Mouse (Mus musculus): Measurements from ENCODE around the gene Tiam1.

Tiam1 gene

GRCm38 (mm10) chr16:89789792-89790434, 353.7 kb downstream of the Tiam1 start:
- no peak for DNase-seq (ENCODE audit: low spot score)

DNA sequence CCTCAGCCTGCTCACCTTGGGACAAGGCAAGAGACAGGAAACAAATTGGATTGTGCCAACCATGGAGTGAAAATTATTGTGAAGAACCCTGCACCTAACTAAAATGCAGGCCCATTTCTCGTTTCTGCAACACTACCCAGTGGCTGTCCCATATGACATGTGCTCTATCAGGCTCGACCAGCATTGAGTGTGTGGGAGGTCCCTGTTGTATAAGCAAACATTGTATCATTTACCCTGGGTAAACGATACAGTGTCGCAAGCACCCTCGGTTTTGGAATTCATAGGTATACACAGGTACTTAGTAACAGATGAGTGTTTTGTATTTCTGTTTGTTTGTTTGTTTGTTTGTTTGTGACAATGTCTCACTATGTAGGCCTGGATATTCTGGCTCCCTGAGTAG, 357.8 kb downstream of the Tiam1 start:
- no peak for DNase-seq (ENCODE audit: low spot score)

DNA sequence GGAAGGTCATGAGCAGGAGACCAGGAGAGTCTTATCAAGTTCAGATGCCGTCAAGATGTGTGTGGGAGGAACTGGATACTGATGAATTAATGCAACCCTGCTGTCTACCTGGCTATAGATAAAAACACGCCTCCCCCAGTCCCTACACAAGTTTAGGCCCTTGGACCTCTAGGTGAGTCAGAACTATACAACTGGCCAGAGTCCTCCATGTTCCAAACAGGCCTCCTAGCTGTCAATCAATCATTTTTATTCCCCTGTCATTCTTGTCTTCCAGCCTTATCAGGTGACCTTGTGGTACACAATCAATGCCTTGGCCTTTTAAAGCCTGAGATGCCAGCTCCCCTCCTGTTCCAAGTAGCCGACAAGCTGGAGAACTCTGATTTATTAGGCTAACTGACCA, 363.9 kb downstream of the Tiam1 start:
- DNase-seq (ENCODE audit: low spot score): no peak

DNA sequence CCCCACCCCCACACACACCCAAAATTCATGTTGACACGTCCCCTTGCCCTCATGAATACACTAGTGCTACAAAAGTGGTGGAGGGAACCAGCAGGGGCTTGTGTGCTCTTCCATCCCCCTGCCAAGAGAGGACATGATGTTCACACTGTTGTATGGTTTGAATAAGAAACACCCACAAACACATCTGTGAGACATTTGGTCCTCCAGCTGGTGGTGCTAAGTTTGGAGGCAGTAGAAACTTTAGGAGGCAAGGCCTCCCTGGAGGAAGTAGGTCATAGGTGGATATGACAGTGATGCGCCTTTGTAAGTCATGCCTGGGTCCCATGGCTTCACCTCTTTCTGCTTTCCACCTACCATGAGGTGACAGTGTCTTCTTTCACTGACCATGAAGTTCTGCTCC, 366.1 kb downstream of the Tiam1 start:
- no peak for DNase-seq (ENCODE audit: low spot score)

DNA sequence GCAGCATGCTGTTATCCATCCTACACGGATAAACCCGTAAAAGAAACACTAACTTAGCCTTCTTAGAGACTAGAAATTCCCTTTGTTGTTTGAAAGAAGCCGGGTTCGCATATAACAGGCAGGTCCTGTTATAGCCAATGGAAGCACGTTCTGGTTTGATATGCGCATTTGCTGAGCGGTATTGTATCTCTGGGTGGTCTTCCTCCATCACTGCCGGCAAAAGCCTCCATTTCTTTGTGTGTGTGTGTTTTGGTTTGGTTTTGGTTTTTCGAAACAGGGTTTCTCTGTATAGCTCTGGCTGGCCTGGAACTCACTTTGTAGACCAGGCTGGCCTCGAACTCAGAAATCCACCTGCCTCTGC, 369.0 kb downstream of the Tiam1 start:
- no peak for DNase-seq (ENCODE audit: low spot score)

DNA sequence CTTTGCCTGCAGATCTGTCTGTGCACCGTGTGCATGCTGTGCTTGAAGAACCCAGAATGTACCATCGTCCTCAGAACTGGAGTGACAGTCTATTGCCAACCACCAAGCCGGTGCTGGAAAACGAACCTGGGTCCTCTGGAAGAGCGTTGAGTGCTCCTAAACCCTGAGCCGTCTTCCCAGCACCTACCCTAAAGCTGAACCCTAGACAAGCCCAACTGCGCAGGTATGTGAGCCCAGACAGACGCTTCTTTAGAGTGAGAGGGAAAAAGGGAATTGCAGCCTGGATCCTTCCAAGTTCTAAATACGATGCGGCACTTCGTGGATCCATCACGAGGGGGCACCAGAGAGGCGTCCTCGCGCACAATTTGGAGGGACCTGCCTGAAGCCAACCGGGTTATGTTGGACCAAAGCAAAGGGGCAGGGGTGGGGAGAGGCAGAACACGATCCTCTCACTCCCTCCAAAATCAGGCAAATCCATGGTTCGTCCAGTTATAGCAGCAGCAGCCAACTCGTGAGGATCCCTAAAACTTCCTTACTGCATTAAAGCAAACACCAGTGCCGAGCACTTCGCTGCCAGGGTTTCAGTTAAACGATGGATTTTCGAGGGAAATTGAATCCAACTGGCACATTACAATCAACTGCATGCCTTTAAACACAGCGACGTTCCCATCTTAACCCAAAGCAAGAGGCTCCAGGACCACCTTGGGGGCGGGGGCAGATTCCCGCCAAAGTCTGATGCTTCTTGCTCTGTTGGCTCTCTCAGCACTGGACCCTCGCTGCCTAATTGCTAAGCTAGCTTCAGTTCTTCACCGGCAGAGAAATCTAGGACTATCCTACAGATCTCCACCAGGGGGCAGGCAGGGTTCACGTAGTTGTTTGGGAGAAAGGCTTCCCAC, 369.7 kb downstream of the Tiam1 start:
- peak; percentile 84 for DNase-seq (ENCODE audit: low spot score)

- DNase-seq (ENCODE audit: low spot score): no peak
These were observed 377.6 kb downstream of the Tiam1 start for GRCm38 (mm10) chr16:89765919-89766318.

GRCm38 (mm10) chr16:89765470-89765869, 378.1 kb downstream of the Tiam1 start:
- DNase-seq (ENCODE audit: low spot score): peak; percentile 13

GRCm38 (mm10) chr16:89763812-89764211, 379.8 kb downstream of the Tiam1 start:
- no peak for DNase-seq (ENCODE audit: low spot score)

GRCm38 (mm10) chr16:89762523-89762922, 381.0 kb downstream of the Tiam1 start:
- no peak for DNase-seq (ENCODE audit: low spot score)

GRCm38 (mm10) chr16:89762096-89762495, 381.5 kb downstream of the Tiam1 start:
- DNase-seq (ENCODE audit: low spot score): peak; percentile 44

- no peak for DNase-seq (ENCODE audit: low spot score)
These were observed 386.2 kb downstream of the Tiam1 start for GRCm38 (mm10) chr16:89757384-89757783.

DNA sequence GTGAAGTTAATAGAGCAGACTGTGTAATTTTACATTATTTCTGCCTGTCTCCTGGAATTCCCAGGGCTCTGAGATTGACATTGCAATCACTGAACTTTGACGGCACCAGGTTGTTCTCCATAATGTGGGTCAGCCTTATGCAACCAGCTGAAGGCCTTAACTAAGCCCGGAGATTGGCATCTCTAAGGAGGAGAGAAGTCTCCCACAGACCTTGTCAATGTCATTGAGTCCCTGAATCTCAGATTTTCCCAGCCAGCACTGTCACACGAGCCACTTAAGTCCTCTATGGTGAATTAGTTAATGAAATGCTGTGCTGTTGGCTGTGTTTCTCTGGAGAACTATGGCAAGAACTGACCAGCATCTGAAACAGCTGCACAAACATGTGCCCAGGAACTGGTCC, 388.9 kb downstream of the Tiam1 start:
- DNase-seq (ENCODE audit: low spot score): no peak

DNA sequence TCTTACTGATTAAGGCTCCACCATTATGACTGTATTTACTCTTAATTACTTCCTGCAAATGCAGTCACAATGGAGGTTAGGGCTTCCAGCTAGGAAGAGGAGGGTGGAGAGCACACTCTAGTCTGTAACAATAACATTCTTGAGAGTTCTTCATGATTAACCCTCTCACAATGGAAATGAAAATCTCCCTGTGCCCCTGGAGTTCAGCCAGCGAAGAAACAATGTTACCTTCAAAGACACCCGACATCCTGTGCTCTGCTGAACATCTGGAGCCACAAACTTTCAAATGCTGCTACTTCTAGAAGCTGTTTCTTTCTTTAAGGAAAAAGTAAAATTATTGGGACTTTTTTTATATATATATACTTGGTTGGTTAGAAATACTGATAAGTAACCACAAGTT, 395.7 kb downstream of the Tiam1 start:
- DNase-seq (ENCODE audit: low spot score): no peak

GRCm38 (mm10) chr16:89739559-89739958, 404.0 kb downstream of the Tiam1 start:
- no peak for DNase-seq (ENCODE audit: low spot score)

- no peak for DNase-seq (ENCODE audit: low spot score)
These were observed 404.6 kb downstream of the Tiam1 start for GRCm38 (mm10) chr16:89738963-89739362.

All from ovary, postnatal 14 days (tissue).